Mouse (Mus musculus) heart, embryonic 16.5 days (tissue): ENCODE measurements around the gene Otud1. TPM values are rescaled to one million over a fixed set of nuclear protein-coding genes. Genes with fewer than 3 reads are reported as not detected.

Experiments
- ATAC-seq: fragments of 200-750 bp; cut with Nextera tagmentation; replicated peaks from 2 replicates; pipeline ENCODE4 v1.8.0; 2017; ENCODE audit warnings: moderate number of reproducible peaks; ENCODE audit not compliant: insufficient read depth, low FRiP score; ENCODE audit errors: extremely low read depth
- H3K27ac ChIP-seq: fragments of 300-500 bp; sonication (generic); 2 replicates; pipeline ENCODE4 v1.5.1; 2014; ENCODE audit warnings: mild to moderate bottlenecking, low read length, control low read depth, moderate library complexity
- H3K27me3 ChIP-seq: fragments of 300-500 bp; sonication (generic); 2 replicates; pipeline ENCODE4 v1.6.1; 2014; ENCODE audit warnings: low read length, mixed read lengths; ENCODE audit not compliant: control insufficient read depth, insufficient read depth
- H3K36me3 ChIP-seq: fragments of 300-500 bp; sonication (generic); 2 replicates; pipeline ENCODE4 v1.6.1; 2014; ENCODE audit not compliant: control insufficient read depth, insufficient read depth
- H3K4me1 ChIP-seq: fragments of 300-500 bp; sonication (generic); 2 replicates; pipeline ENCODE4 v1.6.1; 2014; ENCODE audit warnings: low read length, mixed read lengths; ENCODE audit not compliant: control insufficient read depth, insufficient read depth
- H3K4me2 ChIP-seq: fragments of 300-500 bp; sonication (generic); 2 replicates; pipeline ENCODE4 v1.6.1; 2014; ENCODE audit warnings: low read depth, mild to moderate bottlenecking, control low read depth, low read length
- H3K4me3 ChIP-seq: fragments of 300-500 bp; sonication (generic); 2 replicates; pipeline ENCODE4 v1.5.1; 2014; ENCODE audit warnings: mild to moderate bottlenecking, control low read depth, low read length
- H3K9ac ChIP-seq: fragments of 300-500 bp; sonication (generic); 2 replicates; pipeline ENCODE4 v1.6.1; 2014; ENCODE audit warnings: low read length, control low read depth
- H3K9me3 ChIP-seq: fragments of 300-500 bp; sonication (generic); replicated peaks from 2 replicates; pipeline ENCODE4 v1.6.1; 2016; ENCODE audit warnings: low read length; ENCODE audit not compliant: control insufficient read depth
- WGBS: fragments of 180-500 bp; shearing (Covaris S2); extraction: QIAGEN DNeasy Blood & Tissue Kit; methylation state at CpG from one replicate; pipeline ENCODE4 v1.1.7; 2014; 5-methylcytosine and 5-hydroxymethylcytosine counted together
- polyA plus RNA-seq: library from polyadenylated mRNA; unstranded; fragments of >200 nt; fragmentation: Nextera tagmentation; extraction: Ambion mirVana; gene quantifications from 2 replicates; pipeline ENCODE4 v1.2.1, GENCODE M21; 2015

Gene Otud1
- polyA plus RNA-seq, 1 experiment from 2014 or later, result 6.9 TPM

DNA sequence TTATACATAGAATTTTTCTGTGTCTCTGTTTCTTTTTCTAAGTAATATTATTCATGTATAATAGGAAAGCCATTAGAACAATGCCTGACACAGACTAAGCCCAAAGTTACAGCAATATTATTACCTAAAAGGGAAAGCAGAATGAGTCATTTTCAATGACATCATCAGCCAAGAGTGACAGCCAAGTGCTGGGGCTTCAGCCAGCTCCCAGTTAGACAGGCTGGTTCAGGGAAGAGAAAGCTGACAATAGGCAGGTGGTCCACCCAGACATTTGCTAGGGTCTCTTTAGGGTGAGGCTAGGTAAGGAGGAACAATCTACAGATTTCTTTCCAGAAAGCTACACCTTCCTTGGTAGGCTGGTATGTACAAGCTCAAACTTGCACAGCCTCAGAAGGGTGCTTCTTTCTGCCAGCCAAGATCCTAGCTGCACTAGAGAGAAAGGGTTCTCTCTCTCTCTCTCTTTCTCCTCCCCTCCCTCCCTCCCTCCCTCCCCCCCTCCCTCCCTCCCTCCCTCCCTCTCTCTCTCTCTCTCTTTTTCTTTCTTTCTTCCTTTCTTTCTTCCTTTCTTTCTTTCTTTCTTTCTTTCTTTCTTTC is 45.6 kb downstream of the Otud1 start:
- Histone ChIP-seq H3K4me3 (no peak overlapping the region), H3K4me2 (peak overlapping the region; percentile 32; the same call in 1 of the 2 replicates), H3K27me3 (no peaks in the 10 kb centered on the region), H3K27ac (peak overlapping the region; percentile 94), H3K9me3 (no peaks in the 10 kb centered on the region), H3K36me3 (no peaks in the 10 kb centered on the region), H3K4me1 (peaks cover 8% of the 10 kb centered on the region; the same call in 1 of the 2 replicates), H3K9ac (peak overlapping the region; percentile 46; the same call in 1 of the 2 replicates)
- ATAC-seq, result peak; percentile 38

DNA sequence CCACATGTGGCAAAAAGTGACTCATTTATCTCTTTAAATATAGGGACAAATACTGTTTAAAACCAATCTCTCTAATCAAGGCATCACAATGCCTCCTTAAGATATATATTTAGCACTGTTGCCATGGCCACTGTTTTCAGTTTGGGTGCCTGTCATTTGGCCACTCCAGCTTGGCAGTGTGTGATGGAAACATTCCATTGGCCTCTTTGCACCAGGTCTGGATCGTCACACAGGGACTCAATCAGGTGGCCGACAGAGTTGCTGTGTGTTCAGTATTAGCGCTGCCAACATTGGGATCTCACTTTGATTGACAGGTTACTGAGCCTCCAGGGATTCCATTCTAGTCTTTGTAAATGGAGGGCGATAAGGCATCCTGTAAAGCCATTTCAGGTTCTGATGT is 46.1 kb downstream of the Otud1 start:
- Histone ChIP-seq H3K27ac (peak overlapping the region; percentile 66), H3K4me2 (peak overlapping the region; percentile 10; the same call in 1 of the 2 replicates), H3K27me3 (no peaks in the 10 kb centered on the region), H3K9ac (no peak overlapping the region), H3K9me3 (no peaks in the 10 kb centered on the region), H3K36me3 (no peaks in the 10 kb centered on the region), H3K4me1 (peaks cover 8% of the 10 kb centered on the region; the same call in 1 of the 2 replicates), H3K4me3 (no peak overlapping the region)
- 17% methylated on average over 4 of the region's 4 CpGs for WGBS
- peak; percentile 93 for ATAC-seq

DNA sequence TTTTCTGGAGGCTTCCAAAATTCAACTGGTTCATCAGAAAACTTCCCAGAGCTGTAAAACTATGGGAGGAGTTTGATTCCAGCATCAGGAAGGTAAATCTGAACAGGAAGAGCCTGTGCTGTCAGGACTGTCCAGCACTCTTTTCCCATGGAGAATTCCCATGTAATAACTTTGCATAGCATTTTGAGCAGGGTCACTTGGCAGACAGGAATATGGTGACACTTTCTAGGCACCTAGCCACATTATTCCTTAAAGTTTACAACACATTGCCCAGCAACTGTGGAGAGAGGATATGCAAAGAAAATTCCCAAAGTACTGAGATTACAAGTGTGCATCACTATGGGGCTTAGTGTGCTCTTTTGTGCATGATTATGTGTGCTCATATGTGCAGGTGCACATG is 46.7 kb downstream of the Otud1 start:
- Histone ChIP-seq H3K4me2 (no peak overlapping the region), H3K4me1 (peaks cover 8% of the 10 kb centered on the region; the same call in 1 of the 2 replicates), H3K27me3 (no peaks in the 10 kb centered on the region), H3K9me3 (no peaks in the 10 kb centered on the region), H3K36me3 (no peaks in the 10 kb centered on the region), H3K4me3 (no peak overlapping the region), H3K27ac (peak overlapping the region; percentile 66), H3K9ac (no peak overlapping the region)
- peak; percentile 54 for ATAC-seq

- Histone ChIP-seq H3K4me3 (no peak overlapping the region), H3K4me1 (peaks cover 8% of the 10 kb centered on the region; the same call in 1 of the 2 replicates), H3K36me3 (no peaks in the 10 kb centered on the region), H3K4me2 (no peak overlapping the region), H3K9ac (no peak overlapping the region), H3K27me3 (no peaks in the 10 kb centered on the region), H3K9me3 (no peaks in the 10 kb centered on the region), H3K27ac (no peak overlapping the region)
- ATAC-seq, result no peak
- WGBS, result 80% methylated on average over 4 of the region's 4 CpGs
Measured at GRCm38 (mm10) chr2:19706886-19707285, 49.3 kb downstream of the Otud1 start.

Other genes starting within 250 kb of the Otud1 start
- gene Ptf1a, start 212.1 kb upstream of the Otud1 start, polyA plus RNA-seq, result not detected in 2 replicates
- gene 4921504E06Rik, start 103.8 kb upstream of the Otud1 start, polyA plus RNA-seq, result 0.10 TPM in 1 of 2 replicates, not detected in the other